Mouse (Mus musculus) neutrophil, adult 65 days (primary cell): Measurements from ENCODE around the gene Fars2. TPM values are rescaled to one million over a fixed set of nuclear protein-coding genes. Genes with fewer than 3 reads are reported as not detected.

Source experiments
- total RNA-seq: library from RNA; stranded (reverse); gene quantifications from 2 replicates; pipeline ENCODE4 v1.2.4, GENCODE M21; 2023

Gene Fars2
- total RNA-seq, result 11.4 and 24.1 TPM in 2 replicates

DNA sequence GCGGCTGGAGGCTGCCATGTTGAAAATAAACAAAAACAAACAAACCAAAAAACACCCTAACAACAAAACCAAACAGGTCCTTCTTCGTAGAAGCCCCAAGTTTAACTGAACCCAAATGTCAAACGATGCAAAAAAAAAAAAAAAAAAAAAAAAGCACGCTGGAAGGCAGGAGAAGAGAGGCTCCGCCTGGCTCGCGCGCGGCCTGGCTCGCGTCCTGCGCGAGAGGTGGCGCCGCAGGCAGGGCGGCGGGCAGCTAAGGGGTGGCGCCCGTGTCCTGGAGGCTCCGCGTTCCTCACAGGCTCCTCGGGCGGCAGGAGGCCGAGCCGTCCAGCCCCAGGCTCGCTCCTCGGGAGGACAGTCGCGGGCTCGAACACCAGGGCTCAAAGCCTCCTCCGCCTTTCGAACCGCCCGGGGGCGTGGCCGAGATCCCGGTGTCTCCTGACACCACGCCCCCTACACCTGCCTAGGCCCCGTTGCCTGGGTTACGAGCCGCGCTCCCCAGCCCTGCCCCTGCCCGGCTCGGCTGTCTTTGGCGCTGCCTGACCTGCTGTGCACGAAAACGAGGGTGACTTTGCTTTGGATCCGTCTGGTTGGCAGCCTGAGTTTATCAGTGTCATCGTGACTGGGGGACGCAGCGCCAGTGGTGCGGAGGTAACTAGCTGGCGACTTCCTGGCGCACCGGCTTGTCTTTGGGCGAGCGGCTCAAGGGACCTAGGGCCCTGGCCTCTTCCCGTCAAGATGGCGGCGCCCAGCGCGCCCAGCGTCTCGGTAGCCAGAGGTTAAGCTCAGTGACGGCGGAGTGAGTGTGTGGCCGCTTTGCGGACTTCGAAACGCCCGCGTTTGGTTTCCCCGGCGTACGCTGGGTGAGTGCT, at the start of gene Fars2, which contains the start of gene Lyrm4:
Gene Fars2, plus strand, starts transcription at position 270 of the 872 bp plus-strand sequence.
Gene Lyrm4, minus strand, starts transcription at position 384 of the 872 bp plus-strand sequence.

DNA sequence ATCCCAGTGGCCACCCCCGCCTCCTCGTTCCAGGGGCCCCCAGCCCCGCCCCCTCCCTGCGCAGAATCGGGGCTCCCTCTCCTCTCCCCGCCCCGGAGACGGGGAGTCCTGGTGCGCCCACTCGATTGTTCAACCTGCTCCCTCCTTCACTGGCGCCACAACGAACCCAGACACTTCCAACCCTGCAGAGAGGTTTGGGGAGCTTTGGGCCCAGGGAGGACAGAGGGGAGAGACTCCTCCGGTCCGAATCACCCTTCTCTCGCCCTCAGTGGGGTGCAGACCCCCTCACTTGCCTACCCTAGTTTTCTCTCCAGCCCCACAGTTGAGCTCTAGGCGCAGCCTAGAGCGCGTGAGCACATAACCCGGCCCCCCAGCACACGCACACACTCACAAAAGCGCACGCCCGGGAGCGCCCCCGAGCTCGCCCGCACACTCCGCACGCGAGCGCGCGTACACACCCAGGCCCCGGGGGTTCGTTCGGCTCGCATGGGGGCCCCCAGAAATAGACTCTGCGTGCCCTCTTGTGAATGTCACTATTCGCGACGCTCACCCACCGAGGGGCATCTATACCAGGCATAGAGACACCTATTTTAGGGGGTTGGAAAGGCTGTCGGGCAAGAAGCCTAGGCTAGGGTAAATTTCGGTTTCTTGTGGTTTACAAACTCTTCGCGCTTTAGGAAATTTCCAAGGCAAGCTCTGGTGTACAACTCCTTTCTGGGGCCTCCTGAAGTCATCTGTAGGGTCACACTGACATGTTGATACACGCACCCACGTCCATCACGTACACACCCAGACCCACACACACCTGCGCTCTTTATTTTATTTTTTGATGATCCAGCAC, 617.7 kb downstream of the Fars2 start, which contains the start of gene Nrn1:
Gene Nrn1, minus strand, starts transcription at position 401 of the 841 bp plus-strand sequence.

Other genes with a start within 250 kb of the Fars2 start
- gene Rpp40, start 211.1 kb upstream of the Fars2 start, total RNA-seq, result 0.39 and 2.7 TPM in 2 replicates
- not detected in 2 replicates for gene Ppp1r3g, start 158.6 kb upstream of the Fars2 start, total RNA-seq
- 2.9 and 3.6 TPM in 2 replicates for gene Lyrm4, start 114 bp downstream of the Fars2 start, total RNA-seq